In genomic region chr17:80559050-80559449, GRCm38 (mm10) we compare ENCODE assay signal across 8 mouse cellular contexts. TPM values are rescaled to one million over a fixed set of nuclear protein-coding genes. Genes with fewer than 3 reads are reported as not detected.
DNase-seq lines count a peak whose midpoint lies in the region; ATAC-seq and TF ChIP-seq lines count a peak whose summit lies in the region.
"Had no signal": no experiment of that assay in that cellular context is flagged by ENCODE, and none has a peak within 500 bp of the region (broad histone marks: within the 10 kb centered on the region; RNA-seq: fewer than 3 reads in every experiment).

No protein-coding gene starts in this region.

- H3K27ac ChIP-seq in ES-E14 (ENCODE audit: insufficient read depth, low read depth, low read length, poor library complexity, severe bottlenecking) = no peak overlapping the region
- H3K27ac ChIP-seq in embryonic fibroblast, embryonic 13.5 days (ENCODE audit: insufficient read depth, low read length) = no peak overlapping the region
- H3K27ac ChIP-seq in liver, embryonic 11.5 days (ENCODE audit: low read depth, low read length) = peak overlapping the region; percentile 59; the same call in 1 of the 2 replicates
- H3K27ac ChIP-seq: hindbrain, embryonic 15.5 days had no signal

- no peak for TF ChIP-seq POLR2A in embryonic fibroblast, embryonic 13.5 days (IDR thresholded peaks at IDR 0.05; ENCODE audit: low read depth, low read length)

- H3K9ac ChIP-seq in ES-E14 (ENCODE audit: insufficient read depth, low read depth, low read length, poor library complexity, severe bottlenecking) = 0 out of 2 replicates have a peak overlapping the region, but pooled peaks have one; percentile 29
- no peak overlapping the region for H3K9ac ChIP-seq in liver, embryonic 11.5 days (ENCODE audit: low read depth, low read length)
- H3K9ac ChIP-seq: hindbrain, embryonic 15.5 days had no signal

- WGBS in liver, embryonic 11.5 days = 32% methylated on average over 11 of the region's 11 CpGs

- H3K9me3 ChIP-seq in ES-E14 (ENCODE audit: control insufficient read depth, insufficient read depth, low read depth, low read length) = no peaks in the 10 kb centered on the region
- peaks cover 2% of the 10 kb centered on the region; the same call in 1 of the 2 replicates for H3K9me3 ChIP-seq in liver, embryonic 11.5 days (ENCODE audit: control insufficient read depth, low read length)
- H3K9me3 ChIP-seq: hindbrain, embryonic 15.5 days had no signal

- peak overlapping the region; percentile 6 to 40; a peak in 3 of 4 replicates for H3K4me3 ChIP-seq in ES-E14 (ENCODE audit: insufficient read depth in 1 of 2, low read depth in 1 of 2, low read length in 2 of 2, poor library complexity in 1 of 2, severe bottlenecking in 1 of 2)
- H3K4me3 ChIP-seq in embryonic fibroblast, embryonic 13.5 days (ENCODE audit: insufficient read depth, low read length) = no peak overlapping the region
- H3K4me3 ChIP-seq in liver, embryonic 11.5 days (ENCODE audit: low read depth, low read length) = no peak overlapping the region
- H3K4me3 ChIP-seq: hindbrain, embryonic 15.5 days had no signal

- no peaks in the 10 kb centered on the region for H3K36me3 ChIP-seq in ES-E14 (ENCODE audit: control insufficient read depth, insufficient read depth, low read length, poor library complexity, severe bottlenecking)
- H3K36me3 ChIP-seq in liver, embryonic 11.5 days (ENCODE audit: control insufficient read depth, insufficient read depth, low read length) = no peaks in the 10 kb centered on the region

- peak; percentile 35; the same call in 1 of the 2 replicates for TF ChIP-seq CTCF in embryonic fibroblast, embryonic 13.5 days (IDR thresholded peaks at IDR 0.05; ENCODE audit: borderline replicate concordance, insufficient read depth, low read length)

- peak; percentile 50 for DNase-seq in layer of hippocampus, postnatal 10 days (ENCODE audit: low spot score in 2 of 2)
- DNase-seq in layer of hippocampus, postnatal 14 days (ENCODE audit: low spot score in 2 of 2) = no peak
- no peak for DNase-seq in ES-E14 (ENCODE audit: low read depth, low spot score)
- peak; percentile 56 for DNase-seq in adrenal gland, postnatal 25 days
- DNase-seq in liver, embryonic 11.5 days (ENCODE audit: low spot score) = no peak
- peak; percentile 85 for DNase-seq in thymus, postnatal 4 days

- in situ Hi-C loops in ES-E14 (cut with MboI; ENCODE audit: low sequenced_read_pairs in 2 of 2, unreplicated experiment in 2 of 2) = no loop called here

- no peak for ATAC-seq in liver, embryonic 11.5 days (replicated peaks; ENCODE audit: low FRiP score)

- peaks cover 3 to 7% of the 10 kb centered on the region in 2 experiments; a peak in 2 of 4 replicates for H3K4me1 ChIP-seq in ES-E14 (ENCODE audit: control insufficient read depth in 2 of 2, insufficient read depth in 2 of 2, low read length in 2 of 2, poor library complexity in 1 of 2)
- no peaks in the 10 kb centered on the region; the same call in 1 of the 2 replicates for H3K4me1 ChIP-seq in embryonic fibroblast, embryonic 13.5 days (ENCODE audit: control insufficient read depth, insufficient read depth, low read length)
- no peaks in the 10 kb centered on the region; the same call in 1 of the 2 replicates for H3K4me1 ChIP-seq in liver, embryonic 11.5 days (replicated peaks; ENCODE audit: control insufficient read depth, insufficient read depth, low read length)

- no peaks in the 10 kb centered on the region for H3K27me3 ChIP-seq in liver, embryonic 11.5 days (replicated peaks; ENCODE audit: control insufficient read depth, insufficient read depth, low read length)
- H3K27me3 ChIP-seq: hindbrain, embryonic 15.5 days had no signal

- H3K4me2 ChIP-seq in liver, embryonic 11.5 days = peak overlapping the region; percentile 28; the same call in 1 of the 2 replicates
- H3K4me2 ChIP-seq: hindbrain, embryonic 15.5 days had no signal

TF ChIP-seq in ES-E14, 5 proteins besides CTCF, POLR2A, EP300 and RAD21:
- TF ChIP-seq ZC3H11A (IDR thresholded peaks at IDR 0.05; ENCODE audit: borderline replicate concordance, low read depth, low read length) (no peak), ZNF384 (IDR thresholded peaks at IDR 0.05; ENCODE audit: low read depth, low read length) (peak; percentile 98)

RNA-seq across cellular contexts. Expression of gene Cdkl4, which starts 18.6 kb away (rescaled TPM):
- 10 to 100 TPM; 14.3 to 14.6 TPM for total RNA-seq in layer of hippocampus, postnatal 10 days (2021)
- total RNA-seq in layer of hippocampus, postnatal 14 days (2021) = 10 to 100 TPM; 13.3 to 15.5 TPM
- 0.49 and 0.85 TPM in 2 replicates for total RNA-seq in ES-E14 (2012; rRNA removed)
- not detected in 2 replicates for total RNA-seq in adrenal gland, postnatal 25 days (2021)
- 0.32 and 0.35 TPM in 2 replicates for polyA plus RNA-seq in embryonic fibroblast, embryonic 13.5 days (2011; ENCODE audit: insufficient read length, low read depth, missing spikeins)
- 0.53 and 0.56 TPM in 2 replicates for polyA plus RNA-seq in liver, embryonic 11.5 days (2014; fragmentation: Nextera tagmentation; extraction: Ambion mirVana)

Comparison
In these comparisons a context has a peak if more than half of its experiments do, and no peak if none do; other contexts are left out.
1. DNase-seq: peak in layer of hippocampus, postnatal 10 days (2 of 2), adrenal gland, postnatal 25 days (single experiment) and thymus, postnatal 4 days (single experiment); none in layer of hippocampus, postnatal 14 days (0 of 2), ES-E14 (single experiment) and liver, embryonic 11.5 days (single experiment).
2. H3K4me3 ChIP-seq: peak in ES-E14 (2 of 2); none in embryonic fibroblast, embryonic 13.5 days (single experiment) and liver, embryonic 11.5 days (single experiment).